Mouse (Mus musculus) ovary, postnatal 10 days (tissue): ENCODE results near the gene Grik4.
"Not testable (repeated sequence)": the region's sequence is repeated elsewhere in the genome, so short reads cannot be mapped to it uniquely, and the experiment has no call there.

Experiments used
- DNase-seq: peaks from one replicate; pipeline ENCODE4 v3.0.0; 2022; ENCODE audit warnings: low spot score

The Grik4 gene

DNA sequence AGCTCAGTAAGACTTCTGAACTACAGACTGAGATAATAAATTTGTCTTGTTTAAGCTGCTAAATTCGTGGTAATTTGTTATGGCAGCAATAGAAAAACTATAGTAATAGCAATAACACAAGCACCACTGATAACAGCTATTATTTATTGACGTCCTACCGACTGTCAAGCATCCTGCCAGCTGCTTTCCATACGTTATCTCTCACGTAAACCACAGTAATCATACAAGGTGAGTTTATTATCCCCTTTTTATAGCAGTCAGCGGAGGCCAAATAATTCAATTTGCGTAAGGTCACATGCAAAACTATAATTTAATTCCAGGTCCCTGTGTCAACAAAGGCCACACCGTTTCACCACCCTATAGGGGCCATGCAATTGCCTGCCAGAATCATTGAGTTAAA is 147.0 kb downstream of the Grik4 start:
- no peak for DNase-seq

DNA sequence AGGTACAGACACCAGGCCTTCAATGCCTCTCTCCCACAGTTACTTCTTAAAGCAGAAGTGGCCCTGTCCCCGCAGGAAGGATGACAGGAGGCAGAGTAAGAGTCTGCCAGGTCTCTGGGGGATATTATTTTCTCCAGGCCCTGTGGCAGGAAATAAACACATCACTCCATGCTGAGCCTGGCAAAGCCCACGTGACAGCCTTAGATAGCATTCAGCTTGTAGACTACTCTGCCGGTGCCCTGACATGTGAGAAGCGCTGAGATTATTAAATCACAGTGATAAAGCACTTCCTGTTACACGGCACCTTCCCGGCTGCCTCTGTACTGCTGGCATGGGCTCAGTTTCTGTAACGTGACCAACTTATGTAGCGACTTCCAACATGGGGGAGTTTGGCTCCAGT is 148.4 kb downstream of the Grik4 start:
- no peak for DNase-seq

DNA sequence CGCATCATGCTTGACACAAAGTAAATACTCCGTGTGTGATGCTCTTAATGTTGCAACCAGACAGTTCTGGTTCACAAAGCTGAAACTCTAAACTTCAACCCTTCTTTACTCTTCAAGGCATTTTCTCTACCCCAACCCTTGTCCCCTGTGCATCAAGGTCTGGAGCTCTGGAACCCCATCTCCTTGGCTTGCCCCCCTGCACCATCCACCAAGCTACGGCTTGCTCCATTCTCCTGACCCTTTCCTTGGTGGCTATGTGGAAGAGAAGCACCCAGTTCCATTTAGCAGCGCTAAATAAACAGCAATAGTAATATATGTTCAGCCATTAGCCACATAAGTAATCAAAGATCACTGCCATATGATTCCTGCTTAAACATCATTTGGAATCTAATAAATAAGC is 150.3 kb downstream of the Grik4 start:
- no peak for DNase-seq

DNA sequence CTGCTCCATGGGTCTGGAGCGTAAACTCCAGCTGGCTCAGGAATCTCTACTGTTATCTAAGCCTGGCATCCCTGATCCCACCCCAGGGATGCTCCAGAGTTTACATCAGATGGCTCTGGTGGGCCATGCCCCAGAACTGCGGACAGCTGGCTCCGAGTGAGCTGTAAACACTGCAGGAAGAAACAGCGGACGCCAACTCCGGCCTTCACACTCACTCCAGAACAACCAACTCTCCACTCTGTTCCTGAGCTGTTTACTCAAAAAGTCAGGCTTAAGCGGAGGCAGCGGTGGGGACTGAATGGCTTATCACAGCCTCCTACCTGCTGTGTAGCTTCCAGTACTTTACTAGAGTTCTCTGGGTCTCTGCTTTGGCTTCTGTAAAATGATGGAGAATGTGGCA is 150.7 kb downstream of the Grik4 start:
- no peak for DNase-seq

GRCm38 (mm10) chr9:42792381-42792780 is 151.9 kb downstream of the Grik4 start:
- no peak for DNase-seq

DNA sequence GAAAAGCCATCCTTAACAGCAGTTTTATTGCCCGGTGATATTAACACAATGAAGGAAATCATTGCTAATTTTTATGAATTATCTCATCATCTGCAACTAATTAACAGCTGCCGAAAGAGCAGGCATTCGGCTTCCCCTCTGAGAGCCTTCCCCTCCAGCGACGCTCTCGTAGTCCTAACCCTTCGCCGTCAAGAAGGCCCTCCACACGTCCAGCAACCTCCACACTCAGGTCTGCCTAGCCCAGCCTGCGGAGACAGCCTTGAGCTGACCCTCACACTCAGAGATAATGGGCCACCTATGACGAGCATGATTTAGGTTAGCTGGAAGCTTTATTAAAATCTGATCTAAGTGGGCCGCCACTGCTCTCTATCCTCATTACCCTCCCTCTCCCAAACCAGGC is 152.5 kb downstream of the Grik4 start:
- DNase-seq = no peak

- no peak for DNase-seq
These were observed 152.9 kb downstream of the Grik4 start for GRCm38 (mm10) chr9:42791346-42791745.

- DNase-seq = no peak
These were observed 155.8 kb downstream of the Grik4 start for GRCm38 (mm10) chr9:42788471-42788870.

GRCm38 (mm10) chr9:42786882-42787281 is 157.4 kb downstream of the Grik4 start:
- DNase-seq = no peak

GRCm38 (mm10) chr9:42786286-42786685 is 158.0 kb downstream of the Grik4 start:
- DNase-seq = no peak

GRCm38 (mm10) chr9:42785173-42785830 is 159.0 kb downstream of the Grik4 start:
- no peak for DNase-seq

GRCm38 (mm10) chr9:42783248-42783903 is 160.9 kb downstream of the Grik4 start:
- DNase-seq = no peak

DNA sequence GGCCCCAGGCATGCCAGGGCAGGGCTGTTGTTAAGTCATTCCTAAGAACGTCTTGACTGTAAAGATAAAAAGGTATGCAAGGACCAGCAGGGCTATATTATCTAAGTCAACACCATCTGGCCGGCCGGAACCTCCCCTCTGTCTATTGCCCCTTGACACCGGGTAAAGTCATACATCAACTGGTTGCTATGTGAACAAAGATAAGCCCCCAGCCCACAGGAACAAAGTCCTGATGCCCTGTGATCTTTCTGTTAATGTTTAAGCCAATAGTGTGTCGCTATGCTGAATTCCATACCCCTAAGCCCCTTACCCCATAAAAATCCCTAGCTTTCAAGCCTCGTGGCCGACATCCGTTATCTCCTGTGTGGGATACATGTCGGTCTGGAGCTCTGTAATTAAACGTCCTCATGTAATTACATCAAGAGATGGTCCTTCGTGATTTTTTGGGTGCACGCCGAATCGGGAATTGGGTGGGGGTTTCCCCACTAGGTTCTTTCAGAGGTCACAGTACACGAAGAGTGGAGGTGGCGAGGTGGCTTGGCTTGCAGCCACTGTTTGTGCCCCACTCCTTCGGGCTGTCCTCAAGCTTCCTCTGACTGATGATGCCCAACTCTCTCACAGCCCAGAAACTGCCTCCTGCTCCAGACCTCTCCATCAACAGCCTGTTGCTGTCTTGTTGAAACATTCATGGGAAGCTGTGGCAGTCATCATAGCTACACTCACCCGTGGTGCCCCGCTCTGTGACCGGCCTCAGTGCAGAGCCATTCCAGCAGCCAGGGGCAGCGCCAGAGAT is 165.6 kb downstream of the Grik4 start:
- not testable (repeated sequence) for DNase-seq

DNA sequence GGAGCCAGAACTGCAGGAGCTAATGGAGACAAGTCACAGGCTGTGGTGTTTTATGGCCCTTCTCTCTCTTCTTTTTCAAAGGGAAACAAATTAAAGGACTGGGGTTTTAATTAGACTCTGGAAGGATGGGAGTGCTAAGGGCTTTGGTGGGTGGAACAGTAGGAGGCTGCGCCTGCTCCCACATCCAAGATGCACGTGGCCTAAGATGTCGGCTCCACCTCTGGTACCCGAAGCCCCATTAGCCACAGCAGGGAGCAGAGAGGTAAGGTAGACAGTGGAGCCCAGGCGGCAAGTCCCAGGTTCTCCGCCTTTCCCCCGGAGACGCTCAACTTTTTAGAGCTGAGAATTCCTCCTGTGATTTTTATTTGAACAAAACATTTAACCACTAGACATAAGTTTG is 166.4 kb downstream of the Grik4 start:
- DNase-seq = no peak

DNA sequence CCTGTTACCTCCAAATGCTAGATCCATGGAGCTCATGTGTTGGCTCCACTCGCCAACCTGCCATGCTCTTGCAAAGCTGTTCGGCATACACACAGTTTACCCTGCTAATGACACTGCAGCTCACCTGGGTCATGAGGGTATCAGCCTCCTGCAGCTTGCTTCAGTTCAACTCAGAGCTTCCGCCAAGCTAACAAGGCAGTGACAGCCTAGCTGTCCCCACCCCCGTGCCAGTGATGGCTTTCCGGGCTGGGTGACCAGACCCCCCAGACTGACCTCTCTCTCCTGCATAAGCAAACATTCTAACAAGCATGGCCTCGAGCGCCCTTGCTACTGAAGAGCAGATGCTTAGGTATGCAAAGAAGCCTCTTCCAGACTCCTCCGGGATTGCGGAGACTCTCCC is 167.5 kb downstream of the Grik4 start:
- DNase-seq = no peak

GRCm38 (mm10) chr9:42764823-42765560 is 179.3 kb downstream of the Grik4 start:
- DNase-seq = no peak

DNA sequence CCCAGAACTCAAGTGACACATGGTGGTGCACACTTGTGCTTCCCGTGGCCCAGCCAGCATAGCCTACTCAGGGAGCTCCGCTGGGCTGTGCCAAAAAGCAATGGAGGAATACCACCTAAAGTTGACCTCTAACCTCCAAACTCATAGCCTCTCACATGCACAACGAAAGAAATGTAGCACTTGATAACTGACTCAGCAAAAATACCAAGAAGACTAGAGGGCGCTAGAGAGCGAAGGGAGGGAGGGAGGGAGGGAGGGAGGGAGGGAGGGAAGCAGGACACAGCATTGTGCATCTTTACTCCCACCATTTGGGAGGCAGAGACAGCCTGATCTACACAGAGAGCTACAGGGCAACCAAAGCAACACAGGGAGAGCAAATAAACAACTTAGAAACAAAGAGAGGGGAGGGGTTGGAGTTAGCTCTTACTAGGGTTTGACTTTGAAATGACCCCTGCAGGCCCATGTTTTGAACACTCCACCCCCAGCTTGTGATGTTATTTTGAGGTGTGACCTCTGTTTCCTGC is 185.5 kb downstream of the Grik4 start:
- DNase-seq = no peak

DNA sequence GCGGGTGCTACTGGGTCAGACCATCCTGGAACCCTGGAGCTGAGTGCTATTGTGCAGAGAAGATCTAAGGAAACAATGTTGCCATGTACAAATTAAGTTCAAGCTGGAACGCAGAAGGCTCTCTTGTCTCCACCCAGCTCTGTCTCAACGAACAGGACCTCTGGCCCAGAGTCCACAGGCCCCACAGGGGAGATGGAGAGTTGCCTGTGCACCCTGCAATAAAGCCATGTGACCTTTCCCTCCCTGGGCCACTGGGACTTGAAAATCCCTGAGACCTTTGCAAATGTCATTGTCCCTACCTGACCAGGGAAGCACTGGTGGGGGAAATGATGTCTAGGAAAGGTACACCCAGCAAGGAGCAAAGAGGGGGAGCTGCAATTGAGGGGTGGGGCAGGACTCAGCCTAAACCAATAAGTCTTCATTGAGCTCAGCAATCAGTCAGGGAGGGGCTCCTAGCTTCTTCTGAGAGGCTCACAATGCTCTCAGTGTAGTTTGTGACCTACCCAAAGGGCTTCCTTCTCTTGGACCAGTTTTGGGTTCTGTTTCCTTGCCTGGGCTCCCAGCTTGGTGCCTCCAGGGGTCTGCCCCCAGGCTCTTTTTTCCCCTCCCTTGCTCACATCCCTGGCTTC is 187.2 kb downstream of the Grik4 start:
- DNase-seq = no peak

DNA sequence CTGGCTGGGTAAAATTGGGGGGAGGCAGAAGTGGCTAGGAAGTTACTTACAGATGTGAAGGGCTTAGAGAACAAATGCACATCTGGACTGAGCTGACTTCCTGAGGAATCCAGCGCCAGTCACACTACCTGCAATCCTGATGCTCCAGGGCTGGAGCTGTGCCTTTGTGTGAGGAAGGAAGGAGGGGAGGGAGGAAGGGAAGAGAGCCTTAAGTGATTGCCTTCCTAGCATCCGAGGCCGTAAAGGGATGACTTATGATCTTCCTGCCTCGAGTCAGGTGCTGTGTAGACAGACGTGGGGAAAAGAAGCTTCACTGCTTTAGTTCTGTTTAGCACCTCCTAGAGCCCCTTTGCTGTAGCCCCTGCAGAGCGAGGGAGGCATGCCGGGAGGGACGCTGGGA is 189.6 kb downstream of the Grik4 start:
- no peak for DNase-seq

DNA sequence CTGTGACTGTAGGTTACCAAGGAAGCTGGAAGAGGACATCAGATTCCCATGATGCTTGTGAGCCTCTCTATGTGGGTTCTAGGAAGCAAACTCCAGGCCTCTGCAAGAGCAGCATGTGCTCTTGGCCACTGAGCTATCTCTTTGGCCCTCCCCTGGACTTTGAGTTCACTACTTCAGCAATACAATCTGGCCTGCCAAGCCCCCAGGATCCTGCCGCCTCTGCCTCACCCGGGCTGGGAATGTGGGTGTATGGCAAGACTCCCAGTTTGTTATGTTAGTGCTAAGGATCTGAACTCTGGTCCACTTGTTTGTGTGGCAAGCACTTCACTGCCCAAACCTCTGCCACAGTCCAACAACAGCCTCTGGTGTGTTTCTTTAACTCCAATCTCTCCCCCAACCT is 193.1 kb downstream of the Grik4 start:
- no peak for DNase-seq

- no peak for DNase-seq
These were observed 194.1 kb downstream of the Grik4 start for GRCm38 (mm10) chr9:42750176-42750575.

DNA sequence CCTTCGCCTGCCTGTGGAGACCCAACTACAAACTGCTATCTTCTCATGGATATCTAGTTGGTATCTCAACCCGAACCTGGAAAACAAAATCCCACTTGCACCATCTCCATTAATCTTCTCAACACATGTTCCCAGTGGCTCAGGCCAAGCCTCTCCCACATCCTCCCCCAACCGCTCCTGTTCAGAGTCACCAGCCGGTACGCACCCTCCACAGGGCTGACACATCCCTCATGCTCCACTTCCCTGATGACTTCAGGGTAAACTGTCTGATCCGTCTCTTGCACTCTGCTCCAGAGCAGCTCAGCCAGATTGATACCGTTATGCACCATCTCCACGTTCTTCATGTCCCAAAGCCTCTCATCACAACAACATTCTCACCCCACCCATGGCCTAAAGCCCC is 198.3 kb downstream of the Grik4 start:
- no peak for DNase-seq
